Mouse (Mus musculus): ENCODE measurements at regions not wholly inside any gene's neighbourhood (a gene's known extent, or its start where the extent isn't known, plus 50 kb on each side); places are given as distances from the start of the nearest gene placed in this dataset.

GRCm38 (mm10) chr12:106566361-106566760 lies 556.3 kb downstream of the Vrk1 start:
- no peaks in the 10 kb centered on the region for H3K27me3 ChIP-seq (ENCODE audit: control insufficient read depth, insufficient read depth, low read length)
- DNase-seq (ENCODE audit: low spot score) (no peak), ATAC-seq (ENCODE audit: insufficient read depth, low FRiP score, low TSS enrichment) (no peak)
- 95% methylated on average over 4 of the region's 4 CpGs for WGBS
- no peak overlapping the region for H3K4me2 ChIP-seq (ENCODE audit: low read depth)
- no peaks in the 10 kb centered on the region for H3K4me1 ChIP-seq (ENCODE audit: control insufficient read depth, insufficient read depth, low read length)
- H3K36me3 ChIP-seq (ENCODE audit: control insufficient read depth, insufficient read depth, low read length), result no peaks in the 10 kb centered on the region
- H3K27ac ChIP-seq (ENCODE audit: low read depth, low read length), result no peak overlapping the region
- H3K9ac ChIP-seq (ENCODE audit: low read length), result no peak overlapping the region
- no peak overlapping the region for H3K4me3 ChIP-seq (ENCODE audit: low read depth, low read length)
- no peaks in the 10 kb centered on the region for H3K9me3 ChIP-seq (ENCODE audit: control insufficient read depth, low read length)

- H3K36me3 ChIP-seq (ENCODE audit: control insufficient read depth, insufficient read depth, low read length), result no peaks in the 10 kb centered on the region
- H3K27me3 ChIP-seq (ENCODE audit: control insufficient read depth, insufficient read depth, low read length), result no peaks in the 10 kb centered on the region
- no peak overlapping the region for H3K27ac ChIP-seq (ENCODE audit: low read depth, low read length)
- DNase-seq (ENCODE audit: low spot score), result no peak
- H3K4me3 ChIP-seq (ENCODE audit: low read depth, low read length), result no peak overlapping the region
- no peak overlapping the region for H3K4me2 ChIP-seq (ENCODE audit: low read depth)
- no peak for ATAC-seq (ENCODE audit: insufficient read depth, low FRiP score, low TSS enrichment)
- no peaks in the 10 kb centered on the region for H3K4me1 ChIP-seq (ENCODE audit: control insufficient read depth, insufficient read depth, low read length)
- H3K9ac ChIP-seq (ENCODE audit: low read length), result no peak overlapping the region
- no peaks in the 10 kb centered on the region for H3K9me3 ChIP-seq (ENCODE audit: control insufficient read depth, low read length)
- 81% methylated on average over 5 of the region's 5 CpGs for WGBS
These were observed 557.1 kb downstream of the Vrk1 start for GRCm38 (mm10) chr12:106567116-106567515.

GRCm38 (mm10) chr12:106568541-106569085 lies 558.6 kb downstream of the Vrk1 start:
- no peak for DNase-seq (ENCODE audit: low spot score)
- WGBS, result 89% methylated on average over 10 of the region's 10 CpGs

GRCm38 (mm10) chr12:106572956-106573355 lies 562.9 kb downstream of the Vrk1 start:
- no peak overlapping the region for H3K4me3 ChIP-seq (ENCODE audit: low read depth, low read length)
- WGBS, result 89% methylated on average over 5 of the region's 5 CpGs
- no peaks in the 10 kb centered on the region for H3K36me3 ChIP-seq (ENCODE audit: control insufficient read depth, insufficient read depth, low read length)
- no peak for ATAC-seq (ENCODE audit: insufficient read depth, low FRiP score, low TSS enrichment)
- H3K9ac ChIP-seq (ENCODE audit: low read length), result no peak overlapping the region
- no peak for DNase-seq (ENCODE audit: low spot score)
- no peak overlapping the region for H3K27ac ChIP-seq (ENCODE audit: low read depth, low read length)
- H3K27me3 ChIP-seq (ENCODE audit: control insufficient read depth, insufficient read depth, low read length), result no peaks in the 10 kb centered on the region
- no peaks in the 10 kb centered on the region for H3K9me3 ChIP-seq (ENCODE audit: control insufficient read depth, low read length)
- H3K4me1 ChIP-seq (ENCODE audit: control insufficient read depth, insufficient read depth, low read length), result no peaks in the 10 kb centered on the region
- no peak overlapping the region for H3K4me2 ChIP-seq (ENCODE audit: low read depth)

More at GRCm38 (mm10) chr12:106568541-106569085, 558.6 kb downstream of the Vrk1 start:
- Histone ChIP-seq H3K4me3 (ENCODE audit: low read depth, low read length) (no peak overlapping the region), H3K9me3 (ENCODE audit: control insufficient read depth, low read length) (no peaks in the 10 kb centered on the region), H3K4me2 (ENCODE audit: low read depth) (no peak overlapping the region), H3K27ac (ENCODE audit: low read depth, low read length) (no peak overlapping the region), H3K27me3 (ENCODE audit: control insufficient read depth, insufficient read depth, low read length) (no peaks in the 10 kb centered on the region), H3K4me1 (ENCODE audit: control insufficient read depth, insufficient read depth, low read length) (no peaks in the 10 kb centered on the region), H3K9ac (ENCODE audit: low read length) (no peak overlapping the region), H3K36me3 (ENCODE audit: control insufficient read depth, insufficient read depth, low read length) (no peaks in the 10 kb centered on the region)
- no peak for ATAC-seq (ENCODE audit: insufficient read depth, low FRiP score, low TSS enrichment)

- no peak overlapping the region for H3K27ac ChIP-seq (ENCODE audit: low read depth, low read length)
- no peaks in the 10 kb centered on the region for H3K27me3 ChIP-seq (ENCODE audit: control insufficient read depth, insufficient read depth, low read length)
- H3K9me3 ChIP-seq (ENCODE audit: control insufficient read depth, low read length), result no peaks in the 10 kb centered on the region
- WGBS, result 83% methylated on average over 9 of the region's 9 CpGs
- H3K4me2 ChIP-seq (ENCODE audit: low read depth), result no peak overlapping the region
- DNase-seq (ENCODE audit: low spot score), result no peak
- H3K36me3 ChIP-seq (ENCODE audit: control insufficient read depth, insufficient read depth, low read length), result no peaks in the 10 kb centered on the region
- H3K9ac ChIP-seq (ENCODE audit: low read length), result no peak overlapping the region
- no peaks in the 10 kb centered on the region for H3K4me1 ChIP-seq (ENCODE audit: control insufficient read depth, insufficient read depth, low read length)
- ATAC-seq (ENCODE audit: insufficient read depth, low FRiP score, low TSS enrichment), result no peak
- no peak overlapping the region for H3K4me3 ChIP-seq (ENCODE audit: low read depth, low read length)
These were observed 572.7 kb downstream of the Vrk1 start for GRCm38 (mm10) chr12:106582760-106583159.

GRCm38 (mm10) chr12:106585626-106586025 lies 575.6 kb downstream of the Vrk1 start:
- DNase-seq (ENCODE audit: low spot score) (no peak), ATAC-seq (ENCODE audit: insufficient read depth, low FRiP score, low TSS enrichment) (no peak)
- Histone ChIP-seq H3K4me2 (ENCODE audit: low read depth) (no peak overlapping the region), H3K9ac (ENCODE audit: low read length) (no peak overlapping the region), H3K36me3 (ENCODE audit: control insufficient read depth, insufficient read depth, low read length) (no peaks in the 10 kb centered on the region), H3K4me3 (ENCODE audit: low read depth, low read length) (no peak overlapping the region), H3K27ac (ENCODE audit: low read depth, low read length) (no peak overlapping the region), H3K4me1 (ENCODE audit: control insufficient read depth, insufficient read depth, low read length) (no peaks in the 10 kb centered on the region), H3K9me3 (ENCODE audit: control insufficient read depth, low read length) (no peaks in the 10 kb centered on the region), H3K27me3 (ENCODE audit: control insufficient read depth, insufficient read depth, low read length) (no peaks in the 10 kb centered on the region)
- WGBS, result 84% methylated on average over 5 of the region's 5 CpGs

GRCm38 (mm10) chr12:106592686-106593085 lies 582.7 kb downstream of the Vrk1 start:
- Histone ChIP-seq H3K27ac (ENCODE audit: low read depth, low read length) (no peak overlapping the region), H3K4me1 (ENCODE audit: control insufficient read depth, insufficient read depth, low read length) (no peaks in the 10 kb centered on the region), H3K9me3 (ENCODE audit: control insufficient read depth, low read length) (no peaks in the 10 kb centered on the region), H3K36me3 (ENCODE audit: control insufficient read depth, insufficient read depth, low read length) (no peaks in the 10 kb centered on the region), H3K4me2 (ENCODE audit: low read depth) (no peak overlapping the region), H3K9ac (ENCODE audit: low read length) (no peak overlapping the region), H3K4me3 (ENCODE audit: low read depth, low read length) (no peak overlapping the region), H3K27me3 (ENCODE audit: control insufficient read depth, insufficient read depth, low read length) (no peaks in the 10 kb centered on the region)
- DNase-seq (ENCODE audit: low spot score) (no peak), ATAC-seq (ENCODE audit: insufficient read depth, low FRiP score, low TSS enrichment) (no peak)
- WGBS, result 94% methylated on average over 9 of the region's 9 CpGs

GRCm38 (mm10) chr12:106597636-106598035 lies 587.6 kb downstream of the Vrk1 start:
- no peak overlapping the region for H3K27ac ChIP-seq (ENCODE audit: low read depth, low read length)
- H3K4me3 ChIP-seq (ENCODE audit: low read depth, low read length), result no peak overlapping the region
- H3K9me3 ChIP-seq (ENCODE audit: control insufficient read depth, low read length), result no peaks in the 10 kb centered on the region
- DNase-seq (ENCODE audit: low spot score) (peak; percentile 24), ATAC-seq (ENCODE audit: insufficient read depth, low FRiP score, low TSS enrichment) (no peak)
- H3K4me1 ChIP-seq (ENCODE audit: control insufficient read depth, insufficient read depth, low read length), result no peaks in the 10 kb centered on the region
- no peak overlapping the region for H3K4me2 ChIP-seq (ENCODE audit: low read depth)
- no peaks in the 10 kb centered on the region for H3K36me3 ChIP-seq (ENCODE audit: control insufficient read depth, insufficient read depth, low read length)
- no peaks in the 10 kb centered on the region for H3K27me3 ChIP-seq (ENCODE audit: control insufficient read depth, insufficient read depth, low read length)
- 34% methylated on average over 12 of the region's 12 CpGs for WGBS
- no peak overlapping the region for H3K9ac ChIP-seq (ENCODE audit: low read length)

GRCm38 (mm10) chr12:106607240-106607639 lies 597.2 kb downstream of the Vrk1 start:
- no peak overlapping the region for H3K4me2 ChIP-seq (ENCODE audit: low read depth)
- H3K4me3 ChIP-seq (ENCODE audit: low read depth, low read length), result no peak overlapping the region
- H3K36me3 ChIP-seq (ENCODE audit: control insufficient read depth, insufficient read depth, low read length), result no peaks in the 10 kb centered on the region
- ATAC-seq (ENCODE audit: insufficient read depth, low FRiP score, low TSS enrichment), result no peak
- no peak overlapping the region for H3K9ac ChIP-seq (ENCODE audit: low read length)
- no peaks in the 10 kb centered on the region for H3K4me1 ChIP-seq (ENCODE audit: control insufficient read depth, insufficient read depth, low read length)
- DNase-seq (ENCODE audit: low spot score), result no peak
- H3K9me3 ChIP-seq (ENCODE audit: control insufficient read depth, low read length), result no peaks in the 10 kb centered on the region
- no peaks in the 10 kb centered on the region for H3K27me3 ChIP-seq (ENCODE audit: control insufficient read depth, insufficient read depth, low read length)
- H3K27ac ChIP-seq (ENCODE audit: low read depth, low read length), result no peak overlapping the region
